Mouse (Mus musculus) layer of hippocampus, postnatal 14 days (tissue): ENCODE results near the gene Gm44596. TPM values are rescaled to one million over a fixed set of nuclear protein-coding genes. Genes with fewer than 3 reads are reported as not detected.
A peak's percentile ranks its signal among the peaks of the same experiment; 100 is the strongest.

ENCODE experiments used
- DNase-seq, 2 experiments: peaks; one replicate each; pipeline ENCODE4 v3.0.0; 2021 to 2022; ENCODE audit warnings: low spot score in 2 of 2, mixed read lengths in 1 of 2
- long read RNA-seq, 2 experiments: library from polyadenylated mRNA; stranded (forward); transcript quantifications; one replicate each; pipeline ENCODE4 v2.0.0; 2021
- total RNA-seq, 2 experiments: library from RNA; stranded (reverse); gene quantifications; 2 replicates each; pipeline ENCODE4 v1.2.3; 2021

Gm44596 gene
- not detected for total RNA-seq
- long read RNA-seq, experiment 1, partial matches to known transcripts, result 1 of 1 reads
- long read RNA-seq, experiment 1, other reads (novel, unspliced or antisense), result 0 of 1 reads
- long read RNA-seq, experiment 2, partial matches to known transcripts, result 0 of 2 reads
- long read RNA-seq, experiment 2, other reads (novel, unspliced or antisense), result 2 of 2 reads

- no peak for DNase-seq
Observed at GRCm38 (mm10) chr6:128375192-128375591, at the start of gene Gm44596, which contains the start of gene Tex52. Gm44596 (plus strand) TSS chr6:128375503. Tex52 (plus strand) TSS chr6:128375456.

GRCm38 (mm10) chr6:128334397-128335124 lies 40.7 kb upstream of the Gm44596 start:
- peak; percentile 55 to 74 for DNase-seq

- no peak for DNase-seq
Observed at GRCm38 (mm10) chr6:128337467-128337866, 37.8 kb upstream of the Gm44596 start.

- no peak for DNase-seq
Observed at GRCm38 (mm10) chr6:128338876-128339275, 36.4 kb upstream of the Gm44596 start.

GRCm38 (mm10) chr6:128341956-128342723 lies 33.2 kb upstream of the Gm44596 start:
- no peak for DNase-seq

- no peak for DNase-seq
Observed at GRCm38 (mm10) chr6:128345623-128346022, 29.7 kb upstream of the Gm44596 start.

- DNase-seq, result peak in 1 of 2 experiments; percentile 41
Observed at GRCm38 (mm10) chr6:128346782-128347181, 28.5 kb upstream of the Gm44596 start.

- DNase-seq, result peak; percentile 42 to 67
Observed at GRCm38 (mm10) chr6:128349711-128350110, 25.6 kb upstream of the Gm44596 start.

GRCm38 (mm10) chr6:128354140-128354539 lies 21.2 kb upstream of the Gm44596 start:
- DNase-seq, result no peak

- DNase-seq, result peak; percentile 63 to 72
Observed at GRCm38 (mm10) chr6:128355201-128355681, 20.1 kb upstream of the Gm44596 start.

- peak; percentile 96 to 98 for DNase-seq
Observed at GRCm38 (mm10) chr6:128355726-128356416, 19.4 kb upstream of the Gm44596 start, which contains the start of gene Tulp3. Tulp3 (minus strand) TSS chr6:128355851.

- DNase-seq, result peak; percentile 74 to 78
Observed at GRCm38 (mm10) chr6:128358999-128359398, 16.3 kb upstream of the Gm44596 start.

GRCm38 (mm10) chr6:128361901-128362300 lies 13.4 kb upstream of the Gm44596 start:
- DNase-seq, result no peak

- DNase-seq, result peak; percentile 78 to 83
Observed at GRCm38 (mm10) chr6:128362381-128363006, 12.8 kb upstream of the Gm44596 start, which contains the start of the genes Rhno1 and Foxm1. Rhno1 (minus strand) TSS chr6:128362911. Foxm1 (plus strand) TSS chr6:128362967.

- DNase-seq, result no peak
Observed at GRCm38 (mm10) chr6:128363007-128363825, 12.1 kb upstream of the Gm44596 start.

GRCm38 (mm10) chr6:128364721-128365120 lies 10.6 kb upstream of the Gm44596 start:
- DNase-seq, result no peak

GRCm38 (mm10) chr6:128366466-128366865 lies 8.8 kb upstream of the Gm44596 start:
- DNase-seq, result no peak

- no peak for DNase-seq
Observed at GRCm38 (mm10) chr6:128370040-128370439, 5.3 kb upstream of the Gm44596 start.

- no peak for DNase-seq
Observed at GRCm38 (mm10) chr6:128376371-128377085, 1.2 kb downstream of the Gm44596 start.
